Mouse (Mus musculus) myocyte (in vitro differentiated cells): Measurements from ENCODE around the gene Pced1b.

Source experiments
- MYOG ChIP-seq, 3 experiments: IDR thresholded peaks; one replicate each; pipeline ENCODE4 v1.6.1; 2011; ENCODE audit warnings: control low read depth in 2 of 3, low read depth in 2 of 3, mild to moderate bottlenecking in 2 of 3; ENCODE audit not compliant: insufficient read length in 2 of 3, control insufficient read depth in 1 of 3, insufficient read depth in 1 of 3
- POLR2A ChIP-seq: IDR thresholded peaks from one replicate; pipeline ENCODE4 v1.6.1; 2011; ENCODE audit warnings: low read depth, mild to moderate bottlenecking, control low read depth, moderate library complexity; ENCODE audit not compliant: insufficient read length
- USF1 ChIP-seq: IDR thresholded peaks from one replicate; pipeline ENCODE4 v1.6.1; 2011; ENCODE audit warnings: low read depth, mild to moderate bottlenecking, control low read depth, moderate library complexity

DNA sequence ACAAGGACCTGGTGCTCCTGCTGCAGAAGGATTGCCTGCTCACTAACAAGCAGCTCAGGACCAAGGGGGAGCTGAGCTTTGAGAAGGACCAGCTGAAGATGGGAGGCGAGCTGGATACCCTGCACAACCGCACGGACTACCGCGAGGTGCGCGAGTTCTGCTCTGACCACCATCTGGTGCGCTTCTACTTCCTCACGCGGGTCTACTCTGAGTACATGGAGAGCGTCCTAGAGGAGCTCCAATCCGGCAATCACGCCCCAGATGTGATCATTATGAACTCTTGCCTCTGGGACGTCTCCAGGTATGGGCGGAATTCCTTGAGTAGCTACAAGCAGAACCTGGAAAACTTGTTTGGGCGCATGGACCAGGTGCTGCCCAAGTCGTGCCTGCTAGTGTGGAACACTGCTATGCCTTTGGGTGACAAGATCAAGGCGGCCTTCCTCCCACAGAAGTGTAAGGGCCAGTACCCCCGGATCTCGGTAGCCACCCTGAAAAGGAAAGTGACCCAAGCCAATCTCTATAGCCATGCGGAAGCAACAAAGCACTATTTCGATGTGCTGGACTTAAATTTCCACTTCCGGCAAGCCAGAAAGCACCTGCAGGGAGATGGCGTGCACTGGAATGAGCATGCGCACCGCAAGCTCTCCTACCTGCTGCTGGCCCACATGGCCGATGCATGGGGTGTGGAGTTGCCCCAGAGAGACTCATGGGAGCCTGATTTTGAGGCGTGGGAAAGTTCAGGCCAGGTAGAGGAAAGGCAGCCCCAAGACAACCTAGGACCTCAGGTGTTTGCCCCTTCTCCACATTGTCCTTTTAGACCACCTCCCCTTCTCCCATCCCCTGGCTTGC is 137.5 kb downstream of the Pced1b start:
- TF ChIP-seq POLR2A (no peak), USF1 (no peak), MYOG (IDR thresholded peaks at IDR 0.05; ENCODE audit: control insufficient read depth in 1 of 3, insufficient read depth in 1 of 3, insufficient read length in 2 of 3, low read depth in 2 of 3) (no peak)
